Mouse (Mus musculus) kidney, postnatal 10 days (tissue): ENCODE measurements around the gene Fer.

Experiments used
- DNase-seq: peaks from one replicate; pipeline ENCODE4 v3.0.0; 2021; ENCODE audit warnings: mixed read lengths

Fer gene

GRCm38 (mm10) chr17:63980167-63980566 is 117.3 kb downstream of the Fer start:
- DNase-seq, result no peak

- DNase-seq, result no peak
Measured at GRCm38 (mm10) chr17:63988710-63989109, 125.8 kb downstream of the Fer start.

GRCm38 (mm10) chr17:63991160-63991559 is 128.3 kb downstream of the Fer start:
- DNase-seq, result no peak

DNA sequence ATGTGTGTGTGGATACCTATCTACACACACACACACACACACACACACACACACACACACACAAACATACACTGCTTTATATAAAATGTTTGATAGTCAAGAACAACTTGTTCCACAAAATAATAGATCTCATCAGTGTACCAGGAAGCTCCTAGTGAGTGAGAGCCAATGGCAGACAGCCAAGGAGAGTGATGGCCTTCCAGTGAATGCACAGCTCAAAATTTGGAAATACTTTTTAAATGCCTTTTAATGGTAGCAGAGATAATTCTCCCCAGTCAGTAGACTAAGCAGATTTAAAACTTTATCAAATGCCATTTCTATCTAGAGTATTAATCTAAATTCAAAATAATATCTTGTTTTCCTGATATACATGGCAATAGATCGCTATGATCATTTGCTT is 133.1 kb downstream of the Fer start:
- DNase-seq, result no peak

DNA sequence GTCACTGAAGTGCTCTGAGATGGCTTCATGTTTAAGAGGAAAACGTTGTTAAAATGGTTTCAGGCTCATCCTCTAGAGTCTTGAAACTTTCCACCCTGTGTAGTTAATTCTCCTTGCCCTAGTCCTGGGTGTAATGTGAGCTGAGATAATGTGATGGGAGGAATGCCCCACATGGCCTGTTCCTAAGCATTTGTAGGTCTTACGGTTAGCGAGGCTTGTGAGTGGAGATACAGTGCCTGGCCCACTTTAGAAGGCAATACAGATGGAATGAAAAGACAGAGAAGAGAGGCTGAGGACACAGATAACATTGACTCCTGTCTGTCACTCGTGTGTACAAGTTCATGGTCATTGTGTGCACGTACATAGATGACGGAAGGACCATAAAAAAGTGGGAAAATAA is 134.8 kb downstream of the Fer start:
- no peak for DNase-seq

DNA sequence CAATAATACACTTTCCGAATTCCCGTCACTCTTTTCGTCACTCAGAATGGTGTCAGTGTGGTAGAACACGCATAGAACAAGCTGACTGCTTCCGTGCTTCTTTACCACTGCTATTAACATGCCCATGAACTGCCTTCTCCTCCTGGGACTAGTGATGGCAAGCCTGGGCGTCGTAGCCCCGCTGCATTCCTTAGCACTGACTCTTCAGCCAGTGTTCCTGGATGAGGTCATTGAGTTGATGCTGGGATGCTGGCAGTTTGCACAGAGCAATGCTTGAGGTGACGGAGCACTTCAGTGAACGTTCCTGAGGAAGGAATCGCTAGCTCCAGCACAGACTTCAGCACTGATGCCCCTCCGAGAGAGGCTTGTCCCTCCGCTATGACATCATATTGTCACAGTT is 140.6 kb downstream of the Fer start:
- DNase-seq, result no peak

DNA sequence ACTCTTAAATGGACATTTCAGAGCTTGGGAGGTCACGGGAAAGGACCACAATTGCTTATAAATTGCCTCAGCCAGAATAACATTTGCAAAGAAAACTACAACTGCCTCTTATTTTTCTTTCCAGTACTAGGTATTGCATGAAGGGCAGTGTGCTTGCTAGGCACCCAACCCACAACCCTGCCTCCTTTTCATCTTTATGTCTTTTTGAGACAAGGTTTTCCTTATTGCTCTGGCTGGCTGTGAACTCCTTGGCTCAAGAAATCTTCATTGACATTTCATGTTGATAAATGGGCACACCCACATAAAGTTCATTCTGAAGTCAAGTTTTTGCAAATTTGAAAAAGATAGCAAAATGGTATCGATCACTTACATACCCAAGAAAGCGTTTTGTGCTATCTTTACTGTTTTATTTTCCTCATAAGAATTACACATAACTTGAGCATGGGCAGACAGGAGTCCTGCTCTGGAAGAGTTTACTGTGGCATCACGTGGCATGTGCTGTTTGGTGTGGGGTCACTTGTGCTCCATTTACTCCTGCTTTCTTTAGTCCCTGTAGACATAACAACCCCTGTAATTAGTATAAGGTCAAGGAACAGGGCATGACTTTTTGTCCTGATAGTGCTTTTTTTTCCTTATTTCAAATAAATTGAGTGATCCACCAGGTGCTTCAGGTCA is 142.8 kb downstream of the Fer start:
- no peak for DNase-seq

DNA sequence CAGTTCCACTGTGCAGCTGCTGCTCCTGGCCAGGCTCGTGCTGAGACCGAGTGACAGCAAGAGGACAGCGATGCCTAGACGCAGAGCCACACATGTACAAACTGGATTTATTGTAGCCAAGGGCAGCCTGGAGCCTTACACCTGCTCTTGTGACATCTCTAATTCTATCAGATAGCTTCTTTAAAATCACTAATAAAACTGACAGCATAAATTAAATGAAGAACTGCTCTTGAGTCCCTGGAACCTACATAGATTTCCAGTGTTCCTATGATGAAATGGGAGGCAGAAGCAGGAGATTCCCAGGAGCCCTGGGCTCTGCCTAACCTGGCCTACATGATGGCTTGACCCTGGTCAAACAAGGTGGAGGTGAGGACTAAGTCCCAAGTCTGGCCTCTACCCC is 153.7 kb downstream of the Fer start:
- no peak for DNase-seq

DNA sequence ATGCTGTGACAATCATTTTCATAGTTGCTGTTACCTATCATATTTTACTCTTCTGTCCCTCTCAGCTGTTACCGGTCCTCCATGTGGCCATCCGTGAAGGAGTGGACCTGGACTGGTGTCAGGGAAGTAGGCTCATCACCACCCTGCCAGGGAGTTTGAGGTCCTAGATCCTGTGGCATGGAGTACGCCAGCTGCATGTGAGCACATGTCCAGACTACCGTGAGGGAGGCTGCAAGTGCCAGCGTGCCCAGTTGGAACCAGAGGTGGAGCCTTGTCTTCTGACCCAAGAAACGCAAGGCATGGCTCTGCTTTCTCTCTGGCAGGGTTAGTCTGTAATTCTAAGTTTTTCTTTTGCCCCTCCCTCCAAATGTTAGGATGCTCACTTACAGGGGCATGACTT is 155.4 kb downstream of the Fer start:
- no peak for DNase-seq

DNA sequence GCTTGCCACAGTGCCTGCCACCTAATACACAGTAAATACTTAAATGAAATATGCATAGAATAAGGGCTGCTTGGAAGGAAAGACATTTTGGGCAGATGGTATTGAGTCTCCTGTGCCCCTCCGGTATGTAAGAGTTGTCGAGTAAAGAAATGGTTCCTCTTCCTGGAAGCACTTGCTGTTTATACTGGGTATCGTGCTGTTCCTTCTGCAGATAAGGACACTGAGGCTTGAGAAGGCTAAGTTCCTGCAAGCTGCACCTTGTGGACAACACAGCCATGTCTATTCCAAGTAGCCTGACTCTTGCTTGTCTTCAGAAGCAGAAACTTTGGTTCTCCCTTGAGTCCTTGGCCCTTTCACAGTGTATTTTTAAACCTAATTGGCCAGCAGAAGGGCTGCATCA is 156.0 kb downstream of the Fer start:
- no peak for DNase-seq

GRCm38 (mm10) chr17:64019646-64020045 is 156.8 kb downstream of the Fer start:
- no peak for DNase-seq

- peak; percentile 10 for DNase-seq
Measured at GRCm38 (mm10) chr17:64026485-64026884, 163.6 kb downstream of the Fer start.

GRCm38 (mm10) chr17:64041771-64042170 is 178.9 kb downstream of the Fer start:
- no peak for DNase-seq

- no peak for DNase-seq
Measured at GRCm38 (mm10) chr17:64045326-64045725, 182.5 kb downstream of the Fer start.

DNA sequence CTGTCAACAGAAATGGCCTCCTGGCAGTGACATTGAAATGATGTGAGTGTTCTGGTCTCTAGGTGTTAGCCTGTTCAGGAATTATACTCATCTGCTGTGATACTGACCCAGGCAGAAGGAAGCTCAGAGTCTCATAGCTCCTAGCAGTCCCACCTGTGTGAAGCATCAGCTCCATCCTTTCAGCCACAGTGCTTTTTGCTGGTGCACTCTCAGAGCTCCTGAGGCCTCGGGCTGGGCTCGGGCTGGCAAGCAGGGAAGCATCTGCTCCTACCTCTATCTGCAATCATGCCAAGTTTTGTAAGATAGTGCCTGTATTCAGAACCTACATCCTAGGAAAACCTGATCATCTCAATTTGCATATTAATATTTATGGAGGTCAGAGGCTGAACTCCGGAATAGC is 183.7 kb downstream of the Fer start:
- DNase-seq, result no peak

GRCm38 (mm10) chr17:64050911-64051310 is 188.0 kb downstream of the Fer start:
- DNase-seq, result no peak

- DNase-seq, result no peak
Measured at GRCm38 (mm10) chr17:64053636-64054035, 190.8 kb downstream of the Fer start.

- peak; percentile 37 for DNase-seq
Measured at GRCm38 (mm10) chr17:64060529-64060928, 197.7 kb downstream of the Fer start.

DNA sequence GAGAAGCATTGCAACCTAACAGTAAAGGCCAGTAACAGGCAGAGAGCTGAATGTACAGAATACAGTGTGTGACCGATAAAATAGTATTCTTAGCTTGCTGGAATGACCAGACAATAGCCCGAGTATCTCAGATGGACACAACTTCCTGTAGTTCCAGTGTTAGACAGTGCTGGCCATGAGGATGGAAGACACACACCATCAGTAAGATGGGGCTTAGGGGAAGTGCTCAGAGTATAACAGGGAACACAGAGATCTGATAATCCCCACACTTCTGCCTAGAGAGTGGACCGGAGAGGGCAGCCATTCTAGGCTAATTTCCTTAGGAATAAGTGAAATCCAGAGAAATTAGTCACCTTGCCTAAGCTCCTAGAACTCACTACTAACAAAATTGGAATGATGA is 202.4 kb downstream of the Fer start:
- no peak for DNase-seq

DNA sequence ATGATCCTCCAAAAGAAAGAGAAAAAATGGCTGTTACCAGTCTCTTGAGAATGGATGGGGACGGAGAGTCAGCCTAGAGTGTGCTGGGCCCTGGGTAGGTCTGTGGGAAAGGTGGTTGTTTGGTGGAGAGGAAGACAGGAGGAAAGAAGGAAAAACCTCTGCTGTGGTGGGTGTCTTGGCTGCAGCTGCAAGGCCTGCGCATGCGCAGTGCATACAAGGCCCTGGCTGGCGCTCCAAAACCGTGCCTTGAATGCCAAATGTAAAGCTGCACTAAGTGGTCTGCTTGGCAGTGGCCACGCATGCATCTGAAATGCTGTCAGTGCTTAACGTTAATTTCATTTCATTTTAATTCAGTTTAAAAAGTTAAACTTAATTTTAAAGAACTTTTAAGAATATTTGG is 214.5 kb downstream of the Fer start:
- DNase-seq, result no peak

DNA sequence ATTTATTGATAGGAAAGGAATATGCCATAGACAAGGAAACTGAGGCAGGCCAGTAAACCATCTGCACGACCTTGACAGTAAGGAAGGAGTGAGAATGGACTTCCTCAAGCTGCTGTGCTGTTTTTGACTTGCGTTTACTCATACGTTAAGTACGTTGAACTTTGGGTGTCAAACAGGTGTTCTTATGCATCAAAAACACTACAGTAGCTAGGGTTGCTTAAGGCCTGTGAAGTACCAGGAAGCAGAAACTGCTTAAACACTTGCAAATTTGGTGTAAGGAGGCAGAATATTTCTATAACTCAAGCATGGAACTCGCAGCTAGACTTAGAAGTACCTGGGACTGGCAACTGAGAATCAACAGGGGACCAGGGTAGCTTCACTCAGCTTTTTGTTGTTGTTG is 221.9 kb downstream of the Fer start:
- DNase-seq, result no peak

- DNase-seq, result no peak
Measured at GRCm38 (mm10) chr17:64085493-64085892, 222.6 kb downstream of the Fer start.

DNA sequence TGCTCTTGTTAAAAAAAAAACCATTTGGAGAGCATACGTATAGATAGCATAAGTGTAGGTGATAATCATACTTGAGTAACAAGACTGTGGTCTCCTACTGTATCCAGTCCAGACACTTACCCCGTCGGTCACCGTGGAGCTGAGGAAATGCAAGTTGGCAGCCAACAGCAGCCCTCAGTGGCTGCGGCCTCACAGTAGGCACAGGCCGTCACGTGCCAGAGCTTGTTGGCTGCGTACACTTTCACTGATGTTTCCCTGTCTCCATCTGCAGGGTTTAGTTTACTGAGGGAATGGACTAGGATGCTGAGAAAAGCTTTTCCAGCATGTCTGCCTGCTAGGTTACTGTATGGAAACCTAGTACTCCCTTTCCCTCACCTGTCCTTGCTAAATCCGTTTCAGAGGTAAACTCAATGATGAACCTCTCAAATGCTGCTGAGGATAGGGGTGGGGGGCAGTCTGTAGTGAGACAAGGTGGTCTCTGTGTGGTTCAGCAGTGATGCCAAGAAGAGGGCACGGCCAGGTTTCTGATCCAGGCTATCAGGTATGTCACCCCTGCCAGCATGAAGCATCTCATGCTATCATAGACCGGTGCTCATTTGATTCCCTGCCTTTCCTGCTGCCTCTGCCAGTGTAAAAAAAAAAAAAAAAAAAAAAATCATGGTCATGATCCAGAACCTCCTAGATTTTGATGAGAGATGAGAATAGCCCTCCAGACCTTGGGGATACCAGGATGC is 224.2 kb downstream of the Fer start:
- no peak for DNase-seq

DNA sequence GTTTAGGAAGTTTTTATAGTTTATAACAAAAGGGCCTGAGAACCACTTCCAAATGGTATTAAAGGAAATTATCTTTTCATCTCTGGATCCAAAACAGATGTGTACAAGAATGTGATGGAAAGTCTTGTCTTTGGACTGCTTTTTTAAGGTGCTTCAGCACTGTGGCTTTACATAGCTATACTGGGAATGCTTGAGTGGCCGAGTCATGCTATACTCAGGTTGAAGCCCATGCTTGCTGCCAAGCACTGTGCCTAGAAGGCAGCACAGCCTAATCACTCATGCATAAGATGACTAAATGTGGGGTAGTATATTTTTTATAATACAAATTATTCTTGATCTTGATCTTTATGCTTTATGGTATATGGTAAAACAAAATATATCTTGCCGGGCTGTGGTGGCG is 225.0 kb downstream of the Fer start:
- DNase-seq, result no peak

DNA sequence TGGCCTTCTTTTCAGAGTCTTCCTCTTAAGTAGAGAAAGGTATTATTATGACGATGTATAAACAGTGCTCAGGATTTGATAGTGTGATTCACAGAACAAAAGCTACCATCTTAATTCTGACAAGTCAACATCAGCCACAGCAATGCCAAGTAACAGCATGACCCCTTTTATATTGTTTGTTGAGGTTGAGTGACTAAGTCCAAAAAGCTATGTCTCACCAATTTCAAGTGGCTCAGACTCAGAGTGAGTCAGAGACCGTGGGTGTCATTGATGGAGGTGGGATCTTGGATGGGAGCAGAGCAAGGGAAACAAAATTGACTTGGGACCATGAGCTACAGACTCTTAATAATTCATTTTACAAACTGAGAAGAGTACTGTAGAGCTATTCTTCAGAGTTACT is 230.9 kb downstream of the Fer start:
- DNase-seq, result no peak
